Mouse (Mus musculus) Muller cell, postnatal 12 days (primary cell): ENCODE measurements around the gene Lgi2.

ENCODE experiments used
- DNase-seq: peaks from one replicate; pipeline ENCODE4 v3.0.0-alpha.2; 2015; ENCODE audit errors: inconsistent ontology term

The Lgi2 gene

DNA sequence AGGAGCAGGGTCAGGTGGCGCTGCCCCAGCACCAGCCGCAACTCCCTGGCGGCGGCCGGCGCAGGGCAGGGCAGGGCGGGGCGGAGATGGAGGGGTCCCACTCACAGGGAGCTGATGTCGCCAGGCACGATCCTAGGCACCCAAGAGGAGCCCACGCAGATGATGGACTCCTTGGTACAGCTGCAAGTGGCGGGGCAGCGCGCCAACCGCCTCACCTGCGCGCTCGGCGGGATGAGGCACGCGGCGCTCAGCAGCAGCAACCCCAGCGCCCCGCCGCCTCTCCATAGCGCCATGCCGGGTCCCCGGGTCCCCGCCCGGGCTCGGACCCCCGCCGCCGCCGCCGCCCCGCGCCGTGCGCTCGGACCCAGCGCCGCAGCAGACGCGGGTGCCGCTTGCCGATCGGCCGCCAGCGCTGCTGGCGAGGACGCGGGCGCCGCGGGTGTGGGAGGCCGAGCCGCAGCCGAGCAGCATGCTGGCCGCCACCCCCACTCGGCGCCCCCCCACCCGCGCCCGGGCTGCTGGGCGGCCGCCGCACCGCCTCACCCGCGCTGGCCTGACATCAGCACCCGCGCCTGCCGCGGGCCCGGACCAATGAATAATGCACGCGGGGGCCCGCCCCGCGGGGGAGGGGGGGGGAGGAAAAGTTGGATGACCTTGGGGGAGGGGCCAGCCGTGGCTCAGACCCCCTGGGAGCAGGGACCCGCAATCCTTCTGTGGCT is at the start of gene Lgi2:
TSS of gene Lgi2 (minus strand) at position 650 of the 719 bp plus-strand sequence.
- DNase-seq: peak; percentile 45

DNA sequence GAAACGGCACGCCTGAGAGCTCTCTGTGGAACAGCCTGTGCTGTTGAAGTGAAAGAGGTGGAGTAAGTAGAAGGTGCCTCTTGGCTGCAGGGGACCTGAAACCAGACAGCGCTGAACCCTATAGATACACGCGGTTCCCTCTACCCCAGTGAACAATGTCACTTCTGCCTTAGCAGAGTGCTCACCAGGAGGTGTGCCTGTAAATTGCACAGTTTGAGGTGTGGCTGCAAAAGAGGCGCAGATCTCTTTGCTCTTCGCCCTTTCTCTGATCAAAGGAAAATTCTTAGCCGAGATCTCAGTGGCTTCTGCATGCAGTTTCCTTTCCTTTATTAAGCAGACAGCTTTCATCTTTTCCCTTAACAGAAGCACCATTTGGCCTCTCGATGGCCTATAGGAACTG is 49.2 kb upstream of the Lgi2 start:
- DNase-seq: no peak

DNA sequence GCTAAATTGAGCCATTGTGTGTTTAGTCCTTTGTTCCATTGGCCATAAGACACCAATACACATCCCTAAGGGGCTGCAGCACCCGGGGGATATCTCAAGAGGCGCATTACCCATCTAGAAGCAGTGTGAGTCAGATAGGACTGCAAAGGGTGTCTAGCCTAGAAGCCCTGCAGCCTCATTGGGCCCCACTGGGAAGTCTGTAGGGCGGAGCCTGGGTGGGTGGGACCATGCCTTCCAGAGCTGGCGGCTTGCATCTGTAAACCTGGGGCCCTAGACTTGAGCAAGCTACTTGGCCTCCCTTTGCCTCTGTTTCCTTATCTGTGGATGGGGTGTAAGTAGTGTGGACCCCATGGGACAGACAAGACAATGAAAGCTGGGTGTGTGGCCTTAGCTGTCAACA is 48.4 kb upstream of the Lgi2 start:
- DNase-seq: no peak

DNA sequence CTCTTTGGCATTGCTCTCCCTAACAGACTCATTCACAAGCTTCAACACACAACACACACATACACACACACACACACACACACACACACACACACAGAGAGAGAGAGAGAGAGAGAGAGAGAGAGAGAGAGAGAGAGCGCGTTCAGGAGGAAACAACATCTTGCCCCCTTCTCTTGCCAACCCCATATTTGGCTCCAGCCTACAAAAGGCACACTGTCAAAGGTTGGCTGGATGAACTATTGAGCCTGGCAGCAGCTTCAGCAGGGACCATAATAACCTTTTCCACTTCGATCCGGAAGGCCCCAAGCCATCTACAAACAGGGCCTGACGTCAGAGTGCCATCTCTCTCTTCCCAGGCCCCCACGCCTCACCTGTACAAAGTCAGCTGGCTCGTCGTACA is 46.5 kb upstream of the Lgi2 start:
- no peak for DNase-seq

DNA sequence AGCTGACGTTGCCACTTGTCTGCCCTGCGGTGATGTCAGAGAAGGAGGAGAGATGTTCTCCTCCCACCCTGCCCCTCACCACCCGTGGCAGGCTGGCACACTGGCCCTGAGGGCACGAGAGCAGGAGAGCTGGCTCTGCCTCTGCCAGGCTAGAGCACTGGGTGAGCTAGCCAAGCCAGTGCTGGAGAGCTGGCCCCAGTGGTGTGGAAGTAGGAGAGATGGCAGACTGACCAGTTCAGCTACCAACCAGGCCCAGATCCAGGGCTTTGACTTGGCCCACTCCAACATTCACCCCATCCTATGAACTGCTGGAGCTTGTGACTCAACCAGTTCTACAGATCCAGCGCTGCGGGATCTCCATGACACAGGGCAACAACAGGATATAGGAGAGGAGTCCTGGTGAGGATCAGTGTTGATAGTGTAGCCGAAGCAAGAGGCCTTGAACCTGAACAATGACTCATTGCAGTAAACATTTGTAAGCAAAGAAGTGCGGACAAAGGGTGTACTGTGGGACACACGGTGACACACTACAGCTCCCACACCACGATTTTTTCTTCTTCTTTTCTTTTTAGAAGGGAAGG is 45.1 kb upstream of the Lgi2 start:
- peak; percentile 56 for DNase-seq

DNA sequence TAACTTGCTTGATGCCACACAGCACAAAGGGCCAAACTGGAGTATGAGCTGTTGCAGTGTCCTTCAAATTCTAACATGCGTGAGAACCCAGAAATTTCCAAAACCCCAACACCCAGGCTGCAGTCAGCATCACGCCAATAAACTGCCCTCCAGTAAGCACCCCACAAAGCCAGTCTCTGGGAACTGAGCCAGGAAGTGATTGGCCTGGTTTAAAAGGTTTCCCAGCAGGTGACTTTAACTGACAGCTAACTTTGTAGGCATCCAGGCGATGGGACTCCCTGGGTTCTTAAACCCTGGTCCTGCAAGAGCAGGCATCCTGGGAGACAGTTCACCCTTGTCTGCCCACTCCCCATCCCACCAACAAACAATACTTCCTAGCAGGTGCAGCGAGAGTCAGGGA is 44.0 kb upstream of the Lgi2 start:
- peak; percentile 57 for DNase-seq

DNA sequence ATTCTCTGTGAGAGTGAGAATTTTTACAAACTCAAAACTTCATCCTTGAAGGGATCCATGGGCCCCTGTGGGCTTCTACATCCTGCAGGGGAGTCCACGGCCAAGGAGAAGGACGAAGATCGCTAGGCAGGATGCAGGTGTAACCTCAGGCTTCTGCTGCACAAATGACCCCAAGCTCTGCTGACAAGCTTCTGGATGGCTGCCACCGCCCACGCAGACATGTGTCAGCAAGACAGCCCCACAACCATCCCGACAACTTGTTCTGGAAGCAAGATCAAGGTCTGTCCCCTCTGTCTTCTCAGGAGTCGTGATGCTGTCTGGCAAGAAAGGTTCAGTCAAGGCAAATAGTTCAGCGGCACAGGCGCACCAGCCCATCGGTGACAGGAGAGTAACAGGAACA is 43.4 kb upstream of the Lgi2 start:
- DNase-seq: peak; percentile 49

DNA sequence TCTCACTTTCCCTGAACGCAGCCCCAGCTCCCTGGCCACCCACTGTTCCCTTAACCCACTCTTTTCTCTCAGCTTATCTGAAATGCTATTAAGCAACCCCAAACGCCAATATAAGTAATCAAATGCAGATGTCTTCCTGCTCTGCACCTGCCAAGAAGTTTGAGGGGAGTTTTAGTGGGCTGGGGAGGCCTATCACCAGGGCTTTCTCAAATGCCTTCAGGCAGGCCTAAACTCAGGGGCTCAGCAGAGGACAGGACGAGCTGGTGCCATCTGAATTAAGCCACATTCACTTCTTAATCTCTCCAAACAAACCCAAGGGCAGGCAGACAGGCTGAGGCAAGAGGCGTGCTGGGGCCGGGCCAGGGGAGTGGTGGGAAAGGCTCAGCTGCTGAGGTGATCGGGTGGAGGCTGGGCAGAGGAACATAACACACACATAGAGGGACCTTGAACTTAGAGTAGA is 38.4 kb upstream of the Lgi2 start:
- DNase-seq: no peak

DNA sequence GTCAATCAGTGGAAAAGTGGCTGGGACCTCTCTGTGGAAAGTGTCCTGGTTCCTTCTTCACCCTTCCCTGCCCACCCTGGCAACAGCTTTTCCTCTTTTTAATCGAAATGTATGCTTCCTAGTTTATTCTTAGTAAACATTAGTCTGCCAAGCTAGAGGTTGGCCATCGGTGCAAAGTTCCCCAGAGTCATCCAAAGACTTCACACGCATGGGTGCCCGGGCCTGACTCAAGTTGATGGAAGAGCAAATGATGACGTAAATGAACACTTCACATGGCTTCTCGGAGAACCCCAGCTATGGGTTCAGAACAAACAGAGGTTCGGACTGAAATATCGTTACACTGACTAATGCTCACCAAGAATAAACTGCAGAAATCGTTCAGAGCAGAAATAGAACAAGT is 24.4 kb upstream of the Lgi2 start:
- DNase-seq: no peak

DNA sequence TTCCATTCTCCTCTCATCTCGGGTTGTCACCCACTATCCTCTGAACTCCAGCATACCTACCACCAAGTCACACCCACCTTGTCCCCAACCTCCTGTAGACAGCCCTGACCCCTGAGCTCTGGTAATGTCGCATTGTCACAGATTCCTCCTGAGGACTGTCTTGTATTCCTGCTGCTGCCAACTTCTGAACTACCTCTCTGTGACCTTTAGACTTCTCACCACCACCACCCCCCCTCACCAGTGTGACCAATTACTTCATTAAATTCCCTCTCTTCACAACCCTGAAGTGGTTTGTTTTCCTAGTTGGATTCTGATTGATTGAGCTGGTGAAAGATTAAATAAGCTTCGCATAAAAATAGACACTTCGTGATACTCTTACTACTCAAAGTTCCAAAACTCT is 22.4 kb upstream of the Lgi2 start:
- no peak for DNase-seq

DNA sequence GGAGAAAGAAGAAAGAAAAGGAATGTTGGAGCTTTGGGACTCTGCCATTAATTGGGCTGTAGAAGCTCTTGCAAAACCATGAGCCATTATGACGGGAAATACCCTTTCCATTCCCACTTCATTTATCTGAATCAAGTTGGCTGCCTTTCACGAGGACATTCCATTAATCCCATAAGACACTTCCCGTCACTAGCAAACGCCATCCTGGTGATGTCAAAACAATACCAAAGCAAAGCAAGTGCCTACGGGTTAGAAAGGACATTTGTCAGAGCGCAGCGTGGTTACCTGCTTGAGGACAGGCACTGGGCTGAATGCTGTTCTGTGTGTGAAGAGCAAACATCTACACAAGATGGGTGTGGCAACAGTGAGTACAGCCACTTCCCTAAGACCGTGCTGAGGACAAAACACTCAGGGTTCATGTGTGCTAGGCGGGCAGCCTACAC is 21.1 kb upstream of the Lgi2 start:
- peak; percentile 82 for DNase-seq

DNA sequence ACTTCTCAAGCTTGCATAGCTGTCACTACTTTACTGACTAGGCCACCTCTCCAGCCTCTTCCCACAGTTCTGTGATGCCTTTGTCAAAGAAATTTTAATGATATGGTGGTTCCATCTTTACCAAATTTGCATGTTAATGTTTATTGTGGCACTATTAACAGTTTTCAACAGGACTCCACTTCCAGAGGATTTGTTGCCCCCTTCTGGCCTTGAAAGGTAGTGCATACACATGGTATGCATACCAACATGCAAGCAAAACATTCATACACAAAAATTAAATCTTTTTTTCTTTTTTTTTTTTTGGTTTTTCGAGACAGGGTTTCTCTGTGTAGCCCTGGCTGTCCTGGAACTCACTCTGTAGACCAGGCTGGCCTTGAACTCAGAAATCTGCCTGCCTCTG is 6.3 kb upstream of the Lgi2 start:
- no peak for DNase-seq

DNA sequence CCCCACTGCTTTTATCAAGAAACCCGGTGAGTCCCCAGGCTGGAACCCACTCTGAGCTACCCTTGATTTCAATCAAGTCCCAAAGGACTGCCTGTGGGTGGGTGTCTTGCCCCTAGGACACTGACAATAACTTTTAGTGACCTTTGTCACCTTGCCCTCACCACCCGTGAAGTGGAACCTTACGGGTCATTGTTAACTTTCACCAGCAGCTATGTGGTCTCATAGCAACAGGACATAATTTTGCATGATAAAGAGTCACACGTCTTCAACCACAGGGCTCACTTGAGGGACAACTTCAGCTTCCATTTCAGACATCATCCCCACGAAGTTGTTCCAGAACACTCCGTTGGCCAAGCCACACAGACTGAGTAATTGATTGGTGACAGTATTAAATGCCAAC is 4.5 kb upstream of the Lgi2 start:
- no peak for DNase-seq

DNA sequence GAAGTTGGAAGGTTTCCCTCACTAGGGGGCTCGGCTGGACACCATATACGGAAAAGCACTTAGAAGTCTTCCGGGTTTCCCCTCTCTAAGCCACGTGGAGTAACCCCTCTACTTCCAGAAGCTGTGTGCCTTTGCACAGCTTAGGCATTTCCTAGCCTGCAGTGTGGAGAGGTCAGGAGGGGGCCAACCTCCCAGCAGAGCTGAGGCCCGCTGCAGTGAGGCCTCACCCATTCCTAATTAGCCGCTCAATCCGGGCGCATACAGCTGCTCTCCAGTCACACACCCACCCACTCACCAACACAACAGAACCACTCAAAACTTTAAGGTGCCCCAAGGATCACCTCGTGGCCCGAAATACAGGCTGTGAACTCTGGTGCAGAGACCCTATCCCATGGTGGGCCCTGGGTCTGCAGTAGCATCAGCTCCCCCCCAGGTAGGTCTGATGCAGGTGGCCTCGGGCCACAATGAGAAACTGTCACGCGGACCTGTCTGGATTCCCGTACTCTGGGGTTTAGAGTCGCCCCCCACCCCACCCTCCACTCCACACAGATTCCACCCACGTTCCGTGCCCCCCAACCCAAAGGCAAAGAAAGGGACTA is 949 bp downstream of the Lgi2 start:
- DNase-seq: no peak

DNA sequence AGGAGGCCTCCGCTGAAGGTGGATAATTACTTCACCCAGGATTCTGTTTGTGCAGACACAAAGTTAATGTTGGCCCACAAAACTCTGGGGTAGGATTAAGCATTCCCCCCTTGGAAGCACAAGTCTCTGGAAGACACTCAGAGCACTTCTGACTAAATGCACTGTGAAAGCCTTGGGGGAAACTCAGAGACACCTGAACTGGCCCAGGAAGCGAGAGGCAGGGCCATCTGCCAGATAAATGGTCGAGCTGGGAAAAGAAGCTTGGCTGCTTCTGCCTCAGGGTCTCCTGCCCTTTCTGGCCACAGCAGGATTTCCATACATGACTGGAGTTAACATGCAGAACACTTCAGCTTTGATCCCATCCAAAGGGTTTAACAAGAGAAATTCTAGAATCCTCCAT is 1.9 kb downstream of the Lgi2 start:
- DNase-seq: no peak

DNA sequence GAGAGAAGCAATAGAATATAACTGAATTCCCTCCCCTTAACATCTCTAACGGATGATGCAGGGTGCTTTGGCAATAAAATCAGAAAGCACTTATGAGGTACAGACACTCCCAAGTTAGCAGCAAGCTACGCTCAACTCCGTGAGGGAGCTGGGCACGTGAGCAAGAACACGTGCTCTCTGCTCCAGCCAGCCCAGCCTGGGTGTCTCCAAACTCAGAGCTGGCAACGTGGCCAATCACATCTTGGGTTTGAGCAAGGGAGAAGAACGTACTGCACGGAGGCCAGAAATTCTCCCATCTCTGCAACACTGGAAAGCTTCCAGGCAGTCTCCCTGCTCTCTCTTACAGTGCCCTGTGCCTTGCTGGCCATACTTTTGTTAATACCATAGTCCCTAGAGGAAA is 6.0 kb downstream of the Lgi2 start:
- DNase-seq: no peak

DNA sequence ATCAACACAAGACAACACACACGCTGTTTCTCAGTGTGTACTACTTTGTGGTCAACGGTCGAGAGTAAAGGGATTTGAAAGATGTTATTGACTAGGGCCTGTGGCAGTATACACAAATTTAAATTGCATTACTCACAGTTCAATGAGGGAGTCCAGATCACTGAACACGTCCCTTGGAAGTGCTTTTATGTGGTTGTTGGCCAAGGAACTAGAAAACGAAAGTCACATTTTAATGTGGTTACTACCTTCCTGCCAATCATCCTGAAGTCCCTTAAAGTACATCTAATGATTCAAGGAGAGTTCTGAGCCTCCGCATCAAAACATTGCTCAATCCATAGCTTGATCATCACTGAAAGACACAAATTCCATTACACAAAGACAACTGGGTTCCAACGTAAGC is 10.7 kb downstream of the Lgi2 start:
- DNase-seq: peak; percentile 57

DNA sequence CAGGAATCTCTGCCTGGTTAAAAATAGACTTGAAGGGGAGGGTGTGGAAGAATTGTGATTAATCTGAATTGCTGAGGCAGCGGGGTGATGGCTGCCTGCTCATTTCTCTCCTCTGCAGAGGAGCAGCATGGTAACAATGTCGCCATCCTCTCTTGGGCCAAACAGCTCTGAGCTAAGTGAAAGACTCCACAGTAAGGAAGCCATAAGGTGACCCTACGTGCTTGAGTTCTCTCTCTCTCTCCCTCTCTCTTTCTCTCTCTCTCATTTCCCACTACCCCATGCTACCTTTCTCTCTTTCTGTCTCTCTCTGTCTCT is 15.0 kb downstream of the Lgi2 start:
- no peak for DNase-seq

DNA sequence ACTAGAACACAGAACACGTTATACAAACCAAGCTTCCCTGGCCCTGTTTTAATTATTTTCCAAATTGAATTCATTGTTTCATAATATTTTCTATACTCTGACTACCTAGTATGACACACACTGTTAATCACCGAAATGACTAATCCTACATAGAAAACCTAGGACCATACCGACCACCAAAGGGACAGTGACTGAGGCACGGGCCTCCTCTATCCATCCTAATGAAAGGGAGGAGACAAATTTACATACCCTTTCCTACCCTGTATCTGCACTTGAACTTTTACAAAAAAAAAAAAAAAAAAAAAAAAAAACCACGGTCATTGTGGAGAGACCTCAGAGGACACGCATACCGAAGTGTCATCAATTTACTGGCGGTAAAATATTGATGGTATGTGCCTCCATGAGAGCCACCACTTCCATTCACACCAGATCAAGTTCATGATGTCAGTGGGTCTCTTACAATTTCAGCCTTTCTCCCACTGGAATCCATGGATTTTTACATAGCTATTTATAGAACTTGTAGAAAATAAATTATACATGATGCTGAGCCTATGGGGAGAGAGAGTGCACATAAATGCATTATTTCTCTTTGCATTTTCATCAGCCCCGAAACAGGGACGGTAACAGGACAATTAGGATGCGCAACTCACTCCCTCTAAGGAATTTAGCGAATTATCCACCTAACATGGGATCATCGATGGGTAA is 15.5 kb downstream of the Lgi2 start:
- DNase-seq: no peak

DNA sequence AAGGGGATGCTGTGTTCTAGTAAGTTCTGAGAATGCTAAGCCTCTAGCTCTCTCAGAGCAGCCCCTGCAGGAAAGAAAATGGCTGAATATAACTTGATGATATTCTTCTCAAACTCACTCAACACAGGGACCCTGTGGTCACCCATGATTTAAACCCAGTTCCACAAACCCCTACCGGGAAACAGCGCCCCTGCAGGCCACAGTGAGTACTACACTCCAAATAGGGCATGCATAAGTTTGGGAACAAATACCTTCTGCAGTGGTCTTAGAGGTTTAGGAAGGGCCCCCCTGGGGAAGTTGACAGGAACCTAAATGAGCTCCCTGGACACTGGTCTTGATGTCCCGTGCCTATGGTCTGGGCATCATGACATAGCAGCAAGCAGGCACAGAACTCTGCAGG is 19.3 kb downstream of the Lgi2 start:
- DNase-seq: no peak

DNA sequence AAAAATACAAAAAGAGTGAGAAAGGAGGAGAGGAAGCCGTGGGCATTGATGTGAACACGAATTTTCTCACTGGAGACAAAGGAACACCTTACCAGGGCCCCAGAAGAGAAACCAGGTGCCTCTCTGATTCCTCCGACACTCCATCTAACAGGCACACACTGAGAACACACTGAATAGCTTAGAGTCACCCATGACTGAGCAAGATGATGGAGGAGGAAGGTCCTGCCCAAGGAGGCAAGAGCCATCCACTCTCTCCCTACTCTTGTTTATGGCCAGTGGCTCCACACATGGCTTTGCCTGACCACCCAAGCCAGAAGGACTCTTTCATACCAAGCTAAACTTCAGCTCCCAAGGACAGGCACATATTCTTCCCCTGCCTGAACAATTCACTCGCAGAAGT is 22.5 kb downstream of the Lgi2 start:
- no peak for DNase-seq

DNA sequence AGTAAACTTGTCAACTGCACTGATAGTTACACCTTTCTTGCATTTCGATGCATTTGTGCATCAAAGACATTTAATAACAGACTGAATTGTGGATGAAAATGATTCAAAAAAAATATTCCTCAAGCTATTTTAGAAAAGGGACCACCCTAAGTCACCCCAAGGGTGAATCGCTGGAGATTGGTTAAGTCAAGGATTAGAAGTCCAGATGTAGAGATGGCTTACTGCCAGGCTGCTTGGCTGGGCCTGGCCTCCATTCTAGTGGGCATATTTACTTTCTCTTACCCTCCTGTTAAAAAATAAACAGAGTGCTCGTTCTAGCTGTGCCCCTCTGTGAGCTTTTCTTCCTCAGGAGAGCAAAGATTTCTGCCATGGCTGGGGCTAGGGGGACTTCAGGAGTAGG is 26.1 kb downstream of the Lgi2 start:
- DNase-seq: no peak

DNA sequence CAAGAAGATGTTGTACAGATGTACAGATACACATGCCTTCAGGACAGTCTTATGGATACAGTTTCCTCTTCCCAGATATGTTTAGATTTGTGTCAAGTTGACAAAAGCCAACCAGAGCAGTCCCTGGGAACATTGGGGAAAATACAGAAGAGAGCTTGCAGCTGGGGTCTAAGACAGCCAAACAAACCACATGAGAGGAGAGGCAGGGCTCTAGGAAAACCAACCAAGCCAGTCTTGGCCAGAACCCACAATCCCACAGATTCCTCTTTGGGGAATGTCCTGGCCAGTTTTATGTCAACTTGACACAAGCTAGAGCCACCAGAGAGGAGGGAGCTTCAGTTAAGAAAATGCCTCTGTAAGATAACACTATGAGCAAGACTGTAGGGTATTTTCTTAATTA is 26.8 kb downstream of the Lgi2 start:
- no peak for DNase-seq
